Mouse (Mus musculus) adrenal gland, postnatal 25 days (tissue): ENCODE results near the gene Zkscan1. TPM values are rescaled to one million over a fixed set of nuclear protein-coding genes. Genes with fewer than 3 reads are reported as not detected.
A peak's percentile ranks its signal among the peaks of the same experiment; 100 is the strongest.

Experiments
- DNase-seq: peaks from one replicate; pipeline ENCODE4 v3.0.0; 2021; ENCODE audit warnings: mixed read lengths
- total RNA-seq: library from RNA; stranded (reverse); gene quantifications from 2 replicates; pipeline ENCODE4 v1.2.3, GENCODE M21; 2021

Zkscan1 gene
- total RNA-seq, 1 experiment from 2014 or later, result 47.5 TPM

DNA sequence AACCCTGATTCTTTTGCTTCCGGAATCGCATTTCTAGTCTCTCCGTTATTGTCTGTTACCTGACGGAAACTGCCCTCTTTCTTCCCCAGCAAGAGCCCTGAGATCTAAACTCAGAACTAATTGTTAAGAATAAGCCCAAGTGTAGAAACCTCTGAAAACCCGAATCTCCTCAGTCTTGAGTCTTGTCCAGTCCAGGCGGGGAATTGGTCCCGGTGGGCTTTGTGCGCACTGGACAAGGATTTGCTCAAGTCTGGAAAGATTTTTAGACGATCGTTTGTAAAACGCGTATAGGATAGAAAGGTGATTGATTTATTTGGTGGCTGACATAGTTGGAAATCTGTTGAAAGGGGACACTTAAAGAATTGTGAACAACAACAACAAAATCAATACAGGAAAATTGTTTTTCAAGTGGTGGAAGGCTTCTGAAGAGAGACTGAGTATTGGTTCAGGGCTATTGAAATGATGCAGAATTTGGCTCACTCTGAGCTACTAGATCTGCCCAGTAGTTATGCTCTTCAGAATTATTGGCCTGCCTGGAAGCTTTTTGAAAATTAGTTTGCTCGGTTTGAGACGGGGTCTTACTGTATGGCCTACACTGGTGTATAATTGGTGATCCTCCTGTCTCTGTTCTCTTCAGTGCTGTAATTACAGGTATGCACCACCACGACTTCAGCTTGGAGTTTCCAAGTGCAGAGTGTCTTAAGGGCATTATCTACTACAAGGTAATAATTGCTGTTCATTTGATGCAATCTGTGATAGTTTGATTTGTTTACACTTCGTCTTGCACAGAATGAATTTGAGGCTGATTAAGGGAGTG is 32.5 kb downstream of the Zkscan1 start:
- DNase-seq, result no peak

DNA sequence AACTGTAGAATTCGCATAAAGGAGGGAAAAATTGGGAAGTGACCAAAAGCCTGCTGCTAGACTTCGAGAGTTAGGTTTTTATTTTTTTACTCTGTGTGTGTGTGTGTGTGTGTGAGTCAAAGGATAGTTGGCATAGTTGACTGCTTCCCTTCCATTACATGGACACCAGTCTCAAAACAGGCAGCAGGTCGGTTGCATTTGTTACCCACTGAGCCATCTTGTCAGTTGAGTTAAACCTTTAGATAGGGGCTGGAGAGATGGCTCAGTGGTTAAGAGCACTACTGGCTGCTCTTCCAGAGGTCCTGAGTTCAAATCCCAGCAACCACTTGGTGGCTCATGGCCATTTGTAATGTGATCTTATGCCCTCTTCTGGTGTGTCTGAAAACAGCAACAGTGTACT is 33.2 kb downstream of the Zkscan1 start:
- no peak for DNase-seq

DNA sequence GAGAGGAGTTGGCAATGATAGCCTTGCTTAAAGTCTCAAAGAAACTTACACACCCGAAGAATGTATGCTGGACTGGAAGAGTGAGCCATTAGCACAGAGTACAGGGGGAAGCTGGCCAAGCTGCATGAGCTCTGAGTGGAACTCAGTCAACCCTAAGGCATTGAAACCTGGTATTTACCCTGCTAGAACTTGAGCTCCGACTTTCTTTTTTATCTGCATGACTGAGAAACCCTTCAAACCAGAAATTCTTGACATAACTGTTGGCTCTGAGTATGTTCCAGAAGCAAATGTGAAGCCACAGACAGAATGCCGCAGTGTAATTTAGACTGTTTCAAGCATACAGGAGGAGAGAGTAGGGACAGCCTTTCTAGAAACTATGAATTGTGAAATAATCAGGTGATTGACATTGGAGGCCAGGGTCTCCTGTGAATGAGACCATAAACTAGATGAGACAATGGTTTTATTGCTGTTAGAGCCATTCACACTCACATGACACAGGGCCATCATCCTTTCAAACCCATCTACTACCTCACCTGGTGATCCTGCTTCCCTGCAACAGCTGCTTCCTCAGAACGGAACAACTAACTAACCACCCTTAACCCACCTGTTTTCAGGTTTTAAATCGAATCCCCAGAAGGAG is 47.7 kb downstream of the Zkscan1 start:
- DNase-seq, result no peak

DNA sequence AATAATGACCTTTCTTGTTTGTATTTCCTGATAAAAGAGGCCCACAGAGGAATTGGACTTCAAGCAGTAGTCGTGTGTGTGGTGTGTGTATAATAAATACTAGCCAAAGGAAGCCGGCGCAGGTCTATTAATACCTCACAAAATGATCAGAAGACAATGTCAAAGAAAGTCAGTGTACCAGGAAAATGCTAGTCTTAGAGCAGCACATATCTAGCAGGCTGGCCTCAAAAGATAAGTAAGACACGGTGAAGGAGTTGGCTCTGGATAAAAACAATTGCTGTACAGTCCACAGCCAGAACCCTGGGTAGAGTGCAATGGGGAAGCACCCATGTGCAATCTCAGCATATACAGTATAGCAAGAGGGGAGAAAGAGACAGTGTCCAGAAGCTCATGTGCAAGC is 52.4 kb downstream of the Zkscan1 start:
- no peak for DNase-seq

DNA sequence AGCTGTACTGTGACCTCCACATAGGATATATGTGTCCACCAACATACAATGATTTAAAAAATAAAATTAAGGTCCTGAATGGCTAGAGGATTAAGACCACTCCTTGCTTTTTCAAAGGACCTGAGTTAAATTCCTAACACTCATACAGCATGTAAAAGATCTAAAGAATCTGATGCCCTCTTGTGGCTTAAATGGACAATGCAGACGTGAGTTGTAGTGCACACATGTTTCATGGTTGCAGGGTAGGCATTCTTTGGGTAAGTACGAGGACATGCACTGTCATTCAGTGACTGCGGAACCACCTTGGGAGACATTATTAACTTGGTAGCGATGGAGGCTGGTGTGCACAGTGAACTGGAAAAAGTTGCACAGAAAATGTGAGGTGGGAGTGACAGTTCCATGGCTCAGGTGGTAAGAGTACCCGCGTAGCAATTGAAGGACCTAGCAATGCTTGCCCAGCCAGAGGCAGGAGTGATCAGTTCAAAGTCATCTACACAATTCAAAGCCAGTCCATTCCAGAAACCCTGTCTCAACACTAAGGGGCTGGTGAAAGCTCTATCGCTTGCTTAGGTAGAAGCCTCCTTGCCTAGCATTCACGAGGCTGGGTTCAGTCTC is 53.2 kb downstream of the Zkscan1 start:
- DNase-seq, result no peak

DNA sequence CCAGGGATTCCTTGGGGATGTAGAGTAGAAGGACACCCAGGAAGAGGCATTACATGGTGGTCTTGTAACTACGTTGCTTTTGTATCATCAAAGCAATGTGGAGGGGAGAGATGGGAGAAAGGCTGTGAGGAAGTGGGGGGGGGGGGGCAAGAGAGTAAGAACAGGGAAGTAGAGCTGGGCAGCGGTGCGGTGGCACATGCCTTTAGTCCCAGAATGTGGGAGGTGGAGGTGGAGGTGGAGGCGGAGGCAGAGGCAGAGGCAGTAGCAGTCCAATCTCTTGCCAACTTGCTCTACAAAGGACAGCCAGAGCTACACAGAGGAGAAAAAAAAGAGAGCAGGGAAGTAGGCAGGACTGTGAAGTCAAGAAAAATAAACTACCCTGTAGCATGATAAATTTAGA is 53.7 kb downstream of the Zkscan1 start:
- DNase-seq, result no peak

DNA sequence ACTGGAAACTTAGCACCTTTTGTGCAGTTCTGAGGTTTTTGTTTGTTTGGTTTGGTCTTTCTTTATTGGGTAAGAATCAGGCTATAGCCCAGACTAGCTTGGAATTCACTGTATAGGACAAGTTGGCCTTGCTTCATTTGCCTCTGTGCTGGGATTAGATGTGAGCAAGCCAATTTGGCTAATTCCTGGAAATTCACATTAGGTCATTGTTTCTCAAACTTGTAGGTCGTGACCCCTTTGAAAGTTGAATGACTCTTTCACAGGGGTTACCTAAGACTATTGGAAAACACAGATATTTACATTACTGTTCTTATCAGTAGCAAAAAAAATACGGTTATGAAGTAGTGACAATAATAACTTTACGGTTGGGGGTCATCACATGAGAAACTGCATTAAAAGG is 69.5 kb downstream of the Zkscan1 start:
- DNase-seq, result no peak

DNA sequence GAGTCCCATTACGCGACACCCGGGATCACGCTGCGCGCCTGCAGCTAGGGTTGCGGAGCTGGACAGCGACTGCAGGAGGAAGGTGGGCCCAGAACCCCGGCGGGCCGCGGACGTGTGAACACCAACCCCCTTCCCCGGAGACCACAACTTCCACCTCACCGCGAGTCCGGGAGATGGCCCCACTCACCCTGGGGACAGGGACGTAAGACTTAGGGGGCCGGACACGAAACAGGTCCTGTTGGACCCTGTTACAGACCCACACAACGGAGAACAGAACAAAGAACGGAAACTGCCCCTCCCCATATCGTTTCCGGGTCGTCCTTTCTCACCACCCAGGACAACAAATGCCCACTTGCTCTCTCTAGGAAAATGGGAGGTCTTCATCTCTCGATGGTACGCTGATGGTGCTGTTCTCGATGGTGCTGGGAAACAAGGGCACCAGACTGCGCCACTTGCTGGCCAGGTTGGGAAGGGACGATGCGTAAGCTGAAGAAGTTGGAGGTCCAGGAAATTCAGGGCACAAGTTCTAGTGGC is 70.6 kb downstream of the Zkscan1 start, which contains the start of gene Zfp113:
Gene Zfp113 (minus strand): TSS at position 302 of the 534 bp plus-strand sequence.
- peak; percentile 76 for DNase-seq

Other genes with a start within 250 kb of the Zkscan1 start
- gene Pilra, start 248.8 kb upstream of the Zkscan1 start, total RNA-seq, result 0.67 and 2.8 TPM in 2 replicates
- gene Pilrb1, start 227.0 kb upstream of the Zkscan1 start, total RNA-seq, result 0.97 TPM in 1 of 2 replicates, not detected in the other
- gene Pilrb2, start 213.3 kb upstream of the Zkscan1 start, total RNA-seq, result 0.64 and 0.86 TPM in 2 replicates
- gene Cyp3a13, start 163.5 kb upstream of the Zkscan1 start, total RNA-seq, result 0.90 TPM in 1 of 2 replicates, not detected in the other
- 0.55 TPM in 1 of 2 replicates, not detected in the other for gene Gjc3, start 122.0 kb upstream of the Zkscan1 start, total RNA-seq
- 0.52 and 11.1 TPM in 2 replicates for gene Azgp1, start 103.6 kb upstream of the Zkscan1 start, total RNA-seq
- not detected in 2 replicates for gene Smok3a, start 63.8 kb upstream of the Zkscan1 start, total RNA-seq
- not detected in 2 replicates for gene Smok3b, start 63.7 kb upstream of the Zkscan1 start, total RNA-seq
- gene Smok3c, start 31.9 kb upstream of the Zkscan1 start, total RNA-seq, result not detected in 2 replicates
- gene Zscan21, start 31.8 kb downstream of the Zkscan1 start, total RNA-seq, result 18.9 and 19.8 TPM in 2 replicates
- 11.4 and 14.1 TPM in 2 replicates for gene Zfp113, start 70.7 kb downstream of the Zkscan1 start, total RNA-seq
- gene Cops6, start 76.0 kb downstream of the Zkscan1 start, total RNA-seq, result 136 and 140 TPM in 2 replicates
- gene Ap4m1, start 86.9 kb downstream of the Zkscan1 start, total RNA-seq, result 19.1 and 25.8 TPM in 2 replicates
- gene Mcm7, start 87.3 kb downstream of the Zkscan1 start, total RNA-seq, result 46.7 and 48.8 TPM in 2 replicates
- 42.9 and 46.0 TPM in 2 replicates for gene Taf6, start 102.4 kb downstream of the Zkscan1 start, total RNA-seq
- gene Cnpy4, start 102.4 kb downstream of the Zkscan1 start, total RNA-seq, result 21.6 and 25.5 TPM in 2 replicates
- 9.4 and 12.1 TPM in 2 replicates for gene Mblac1, start 109.2 kb downstream of the Zkscan1 start, total RNA-seq
- 0.30 TPM in 1 of 2 replicates, not detected in the other for gene Nxpe5, start 140.8 kb downstream of the Zkscan1 start, total RNA-seq
- gene Lamtor4, start 170.4 kb downstream of the Zkscan1 start, total RNA-seq, result 79.7 and 96.6 TPM in 2 replicates
- gene BC037034, start 178.9 kb downstream of the Zkscan1 start, total RNA-seq, result 31.6 and 38.4 TPM in 2 replicates
- not detected in 2 replicates for gene Gal3st4, start 187.8 kb downstream of the Zkscan1 start, total RNA-seq
- not detected in 2 replicates for gene Gm43720, start 194.9 kb downstream of the Zkscan1 start, total RNA-seq
- gene Gpc2, start 194.9 kb downstream of the Zkscan1 start, total RNA-seq, result 0.81 and 0.91 TPM in 2 replicates
- gene Stag3, start 195.2 kb downstream of the Zkscan1 start, total RNA-seq, result not detected in 2 replicates